Mouse (Mus musculus) kidney, postnatal 25 days (tissue): ENCODE results near the gene Elac2.
A peak's percentile ranks its signal among the peaks of the same experiment; 100 is the strongest.

ENCODE experiments used
- DNase-seq, 2 experiments: peaks; one replicate each; pipeline ENCODE4 v3.0.0; 2021; ENCODE audit warnings: mixed read lengths in 2 of 2

Elac2 gene

GRCm38 (mm10) chr11:65028049-65028448 lies 49.2 kb downstream of the Elac2 start:
- no peak for DNase-seq

GRCm38 (mm10) chr11:65030201-65030600 lies 51.4 kb downstream of the Elac2 start:
- no peak for DNase-seq

GRCm38 (mm10) chr11:65032221-65032620 lies 53.4 kb downstream of the Elac2 start:
- peak; percentile 21 to 71 for DNase-seq

GRCm38 (mm10) chr11:65038996-65039395 lies 60.2 kb downstream of the Elac2 start:
- DNase-seq, result no peak

- DNase-seq, result no peak
Measured at GRCm38 (mm10) chr11:65039517-65040095, 60.8 kb downstream of the Elac2 start.

- DNase-seq, result no peak
Measured at GRCm38 (mm10) chr11:65040556-65040955, 61.7 kb downstream of the Elac2 start.

GRCm38 (mm10) chr11:65049090-65049489 lies 70.3 kb downstream of the Elac2 start:
- no peak for DNase-seq

- no peak for DNase-seq
Measured at GRCm38 (mm10) chr11:65050819-65051218, 72.0 kb downstream of the Elac2 start.
